Comparison of ENCODE assay signal across 49 mouse cellular contexts in the genomic region with DNA sequence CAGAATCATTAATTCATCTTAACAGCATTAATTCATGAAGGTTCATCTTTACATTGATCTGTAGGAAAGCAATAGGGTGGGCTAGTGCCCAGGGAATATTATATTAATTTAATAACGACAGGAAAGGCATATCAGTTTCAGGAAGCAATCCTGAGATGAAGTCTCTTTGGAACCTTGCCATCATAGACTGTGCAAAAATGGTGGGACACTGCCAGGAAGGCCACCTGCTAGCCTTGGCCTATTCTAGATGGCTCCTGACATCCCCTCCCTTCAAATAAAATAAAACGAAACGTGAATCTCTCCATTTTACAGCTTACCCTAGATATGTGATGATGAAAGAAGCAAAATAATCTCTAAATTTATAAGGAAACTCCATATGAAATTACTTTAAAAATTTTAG. TPM values are rescaled to one million over a fixed set of nuclear protein-coding genes. Genes with fewer than 3 reads are reported as not detected.
"Had no signal": no experiment of that assay in that cellular context is flagged by ENCODE, and none has a peak within 500 bp of the region (broad histone marks: within the 10 kb centered on the region; RNA-seq: fewer than 3 reads in every experiment).

No protein-coding gene starts in this region.

- H3K27ac ChIP-seq: heart, embryonic 13.5 days; heart, embryonic 15.5 days; hindbrain, embryonic 10.5 days; hindbrain, embryonic 12.5 days; hindbrain, embryonic 13.5 days; hindbrain, embryonic 14.5 days; hindbrain, embryonic 15.5 days; hindbrain, postnatal 0 days; intestine, embryonic 15.5 days; kidney, embryonic 15.5 days; kidney, postnatal 0 days; layer of hippocampus, adult 2 months; left cerebral cortex, adult 2 months had no signal

- H3K4me3 ChIP-seq: heart, embryonic 12.5 days; heart, embryonic 13.5 days; heart, embryonic 15.5 days; hindbrain, embryonic 10.5 days; hindbrain, embryonic 12.5 days; hindbrain, embryonic 13.5 days; hindbrain, embryonic 15.5 days; intestine, embryonic 15.5 days; kidney, embryonic 15.5 days; layer of hippocampus, adult 2 months; left cerebral cortex, adult 2 months had no signal

- DNase-seq: heart, postnatal 10 days; heart, postnatal 14 days; heart, postnatal 36 days; heart, postnatal 4 days; kidney, adult 11 months; kidney, adult 18-20 months; kidney, adult 2 months; kidney, adult 8-10 months; kidney, adult 9 months; kidney, postnatal 10 days; kidney, postnatal 14 days; kidney, postnatal 25 days; kidney, postnatal 36 days; kidney, postnatal 4 days; layer of hippocampus, adult 9-11 months; layer of hippocampus, postnatal 36 days had no signal

- H3K27me3 ChIP-seq: heart, embryonic 12.5 days; heart, embryonic 13.5 days; heart, embryonic 15.5 days; hindbrain, embryonic 15.5 days; intestine, embryonic 15.5 days had no signal

- H3K4me1 ChIP-seq: heart, embryonic 12.5 days; heart, embryonic 13.5 days; heart, embryonic 15.5 days; hindbrain, embryonic 10.5 days; hindbrain, embryonic 12.5 days; hindbrain, embryonic 13.5 days; hindbrain, embryonic 15.5 days; intestine, embryonic 15.5 days; kidney, embryonic 15.5 days had no signal

RNA-seq across cellular contexts. Expression of a gene that starts 41.3 kb away (rescaled TPM):
- total RNA-seq: heart, postnatal 10 days; heart, postnatal 14 days; heart, postnatal 25 days; heart, postnatal 36 days; heart, postnatal 4 days; hematopoietic stem cell, adult 5-6 weeks; hindbrain, postnatal 0 days; layer of hippocampus, adult 18-20 months; layer of hippocampus, adult 2 months; layer of hippocampus, adult 8-10 months; layer of hippocampus, postnatal 10 days; layer of hippocampus, postnatal 14 days; layer of hippocampus, postnatal 25 days; layer of hippocampus, postnatal 36 days; left cerebral cortex, adult 18-20 months; left cerebral cortex, adult 2 months had no signal
- polyA plus RNA-seq: heart, embryonic 11.5 days; heart, embryonic 12.5 days; heart, embryonic 13.5 days; heart, embryonic 14.5 days; heart, embryonic 15.5 days; heart, embryonic 16.5 days; heart, postnatal 0 days; hindbrain, embryonic 10.5 days; hindbrain, embryonic 11.5 days; hindbrain, embryonic 12.5 days; hindbrain, embryonic 13.5 days; hindbrain, embryonic 14.5 days; hindbrain, embryonic 15.5 days; hindbrain, embryonic 16.5 days; hindbrain, postnatal 0 days; intestine, embryonic 15.5 days; intestine, embryonic 16.5 days; intestine, postnatal 0 days; kidney, adult 2 months; kidney, embryonic 14.5 days; large intestine, adult 2 months had no signal

RNA-seq across cellular contexts. Expression of a gene that starts 52.8 kb away (rescaled TPM):
- total RNA-seq: heart, postnatal 10 days; heart, postnatal 14 days; heart, postnatal 25 days; heart, postnatal 36 days; heart, postnatal 4 days; hematopoietic stem cell, adult 5-6 weeks; layer of hippocampus, adult 18-20 months; layer of hippocampus, adult 2 months; layer of hippocampus, adult 8-10 months; layer of hippocampus, postnatal 14 days; layer of hippocampus, postnatal 25 days; layer of hippocampus, postnatal 36 days; left cerebral cortex, adult 18-20 months; left cerebral cortex, adult 2 months had no signal
- polyA plus RNA-seq: heart, embryonic 11.5 days; heart, embryonic 12.5 days; heart, embryonic 14.5 days; heart, embryonic 16.5 days; heart, postnatal 0 days; hindbrain, embryonic 10.5 days; hindbrain, embryonic 11.5 days; hindbrain, embryonic 12.5 days; hindbrain, embryonic 13.5 days; hindbrain, embryonic 14.5 days; hindbrain, embryonic 15.5 days; hindbrain, embryonic 16.5 days; hindbrain, postnatal 0 days; inflammation-experienced regulatory T-cells, adult 6 months had no signal
